Mouse (Mus musculus) neutrophil, adult 83 days (primary cell): ENCODE data around the gene Zfp952. TPM values are rescaled to one million over a fixed set of nuclear protein-coding genes. Genes with fewer than 3 reads are reported as not detected.

Experiments used
- total RNA-seq, 2 experiments: library from RNA; stranded (reverse); gene quantifications; one replicate each; pipeline ENCODE4 v1.2.4; 2023

Zfp952 gene
- 1 to 10 TPM; 4.0 to 4.1 TPM for total RNA-seq

DNA sequence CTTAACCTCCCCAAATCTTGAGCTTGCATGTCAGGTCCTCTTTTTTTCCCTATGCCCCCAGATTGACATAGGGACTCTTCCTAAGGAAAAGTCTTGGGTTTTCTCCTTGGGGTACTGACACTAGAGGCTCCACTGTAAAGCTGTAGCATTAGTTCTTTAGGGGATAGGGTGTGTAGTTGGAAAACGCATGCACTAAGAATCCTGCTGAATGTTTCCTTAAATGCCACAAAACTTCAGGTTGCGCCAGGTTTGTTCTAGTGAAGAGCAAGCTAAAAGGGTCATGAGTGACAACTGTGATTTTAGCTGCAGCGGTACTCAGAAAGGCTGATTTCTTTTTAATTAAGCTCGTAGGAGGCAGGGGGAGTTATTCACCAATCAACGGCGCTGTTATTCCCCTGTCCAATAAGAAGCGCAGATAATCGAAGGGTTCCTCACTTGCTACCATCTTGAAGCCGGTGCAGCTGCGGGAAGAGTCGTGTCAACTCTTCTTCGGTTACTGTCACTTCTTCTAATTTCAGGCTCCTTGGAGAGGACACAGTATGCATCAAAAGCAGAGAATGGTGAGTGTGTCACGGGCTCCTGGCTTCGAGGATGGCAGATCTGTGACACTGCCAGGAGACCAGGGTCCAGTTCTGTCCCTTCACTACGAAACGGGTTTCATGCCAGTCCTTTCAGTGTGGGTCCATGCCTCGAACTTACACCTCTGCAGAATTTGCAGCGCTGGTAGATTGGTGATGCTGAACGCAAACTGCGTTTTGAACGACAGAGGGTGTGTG lies at the start of gene Zfp952:
Gene Zfp952 (plus strand): TSS at position 431 of the 776 bp plus-strand sequence.

DNA sequence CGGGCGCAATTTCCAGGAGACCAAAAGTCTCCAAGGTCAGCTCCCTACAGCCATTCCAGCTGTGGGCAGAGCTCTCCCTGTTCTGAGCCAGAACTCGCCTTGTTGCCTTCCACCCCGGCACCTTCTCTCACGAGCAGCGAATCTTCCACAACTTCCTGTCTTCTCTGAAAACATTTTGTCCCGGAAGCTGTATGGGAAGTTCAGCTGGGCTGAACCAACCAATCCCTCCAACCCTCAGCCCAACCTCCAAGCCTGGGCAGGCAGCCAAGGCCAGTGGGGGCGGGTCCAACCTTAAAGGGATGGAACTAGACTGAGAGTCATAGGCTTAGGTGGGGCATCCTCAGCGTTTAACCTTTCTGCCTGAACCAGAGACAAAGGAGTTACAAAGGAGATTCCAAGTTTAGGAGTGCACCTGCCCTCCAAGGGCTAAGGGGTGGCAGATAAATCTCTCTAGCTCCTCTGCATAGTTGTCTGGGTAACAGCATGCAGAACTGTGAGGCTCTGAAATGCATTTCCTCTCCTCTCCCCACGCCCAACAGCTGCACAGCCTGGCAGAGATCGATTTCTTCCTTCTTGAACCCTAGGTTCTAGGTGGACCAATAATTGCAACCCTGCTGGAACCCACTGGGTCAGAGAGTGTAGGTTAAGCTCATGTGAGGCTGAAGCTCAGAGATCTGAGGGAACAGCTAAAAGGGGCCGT lies 45.6 kb upstream of the Zfp952 start, which contains the start of gene Cyp4f13:
Gene Cyp4f13 (minus strand): TSS at position 188 of the 700 bp plus-strand sequence.

DNA sequence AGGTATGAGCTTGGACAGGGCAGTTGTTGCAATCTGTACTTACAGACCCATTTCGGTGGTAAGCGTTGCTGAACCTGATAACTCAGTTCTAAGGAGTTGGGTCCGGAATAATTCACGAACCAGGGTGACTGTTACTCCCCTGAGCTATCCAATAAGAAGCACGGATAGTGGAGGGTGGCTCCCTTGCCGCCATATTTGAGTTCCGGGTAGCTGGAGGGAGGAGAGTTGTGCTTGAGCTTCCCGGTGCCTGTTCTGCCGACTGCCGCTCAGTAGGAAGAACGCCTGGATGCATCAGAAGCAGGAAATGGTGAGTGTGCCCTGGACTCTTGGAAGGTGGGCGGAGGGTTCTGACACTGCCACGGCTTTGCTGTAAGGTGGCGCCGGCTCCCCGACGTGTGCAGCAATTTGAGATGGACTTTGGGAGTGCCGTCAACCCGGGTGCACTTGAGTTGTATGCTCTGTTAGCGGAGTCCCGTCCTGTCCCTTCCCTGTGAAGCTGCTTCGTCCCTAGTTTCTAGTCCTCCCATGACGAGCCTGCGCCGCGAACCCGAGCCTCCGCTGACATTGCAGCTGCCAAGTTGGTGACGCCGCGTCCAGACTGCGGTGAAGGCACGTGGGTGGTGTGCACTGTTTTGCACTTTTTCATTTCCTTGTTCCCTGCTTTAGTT lies 27.2 kb upstream of the Zfp952 start, which contains the start of gene Zfp472:
Gene Zfp472 (plus strand): TSS at position 192 of the 668 bp plus-strand sequence.

DNA sequence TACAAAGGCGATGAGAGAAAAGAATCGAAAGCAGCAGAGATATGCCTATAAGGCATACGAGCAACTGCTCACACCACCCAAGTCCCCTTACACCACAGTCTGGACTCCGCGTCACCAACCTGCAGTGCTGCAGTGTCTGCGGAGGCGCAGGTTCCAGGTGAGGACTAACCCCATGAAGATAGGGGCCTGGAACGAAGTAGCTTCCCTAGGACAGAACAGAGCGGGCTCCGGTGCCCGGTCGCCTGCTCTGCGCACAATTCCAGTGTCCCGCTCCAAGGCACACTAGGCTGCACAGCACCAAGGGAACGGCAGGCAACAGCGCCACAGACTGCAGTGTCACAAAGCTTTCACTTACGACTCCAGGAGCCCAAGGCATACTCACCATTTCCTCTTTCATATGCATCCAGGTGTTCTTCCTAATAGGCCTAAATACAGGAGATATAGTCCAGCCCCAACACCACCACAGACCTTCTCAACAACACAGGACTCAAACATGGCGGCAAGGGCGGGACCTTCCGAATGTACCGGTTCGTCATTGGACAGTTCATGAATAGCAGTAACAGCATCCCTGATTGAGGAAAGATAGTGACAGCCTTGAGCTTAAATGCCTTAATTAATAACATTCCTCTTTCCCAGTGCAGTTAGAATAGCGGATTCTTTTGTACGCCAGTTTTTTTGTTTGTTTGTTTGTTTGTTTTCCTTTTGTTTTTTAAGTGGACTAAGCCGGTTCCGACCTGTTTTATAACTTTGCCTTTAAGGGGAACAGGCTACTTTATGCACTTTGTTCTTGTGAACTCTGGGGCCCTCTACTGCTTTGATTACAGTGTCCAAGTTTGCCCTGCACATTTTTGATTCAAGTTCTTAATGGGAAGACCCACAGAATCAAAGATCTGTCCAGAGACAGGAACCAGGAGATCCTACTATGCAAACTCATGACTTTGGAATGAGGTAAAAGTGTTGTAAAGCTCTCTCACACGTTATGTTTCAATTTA lies 40.3 kb downstream of the Zfp952 start, which contains the start of gene Zfp763:
Gene Zfp763 (minus strand): TSS at position 503 of the 992 bp plus-strand sequence.

Other genes with a start within 250 kb of the Zfp952 start
- gene Zfp871, start 204.8 kb upstream of the Zfp952 start, total RNA-seq, result 10 to 100 TPM; 49.8 to 50.2 TPM
- gene Zfp811, start 183.2 kb upstream of the Zfp952 start, total RNA-seq, result under 1 TPM in 1 of 2 experiments, not detected in 1; 0.33 TPM
- 1 to 10 TPM; 2.2 to 2.6 TPM for gene Zfp799, start 162.9 kb upstream of the Zfp952 start, total RNA-seq
- 1 to 10 TPM in 1 of 2 experiments, under 1 TPM in 1; 0.75 to 1.7 TPM for gene Zfp870, start 101.5 kb upstream of the Zfp952 start, total RNA-seq
- not detected for gene Cyp4f14, start 75.8 kb upstream of the Zfp952 start, total RNA-seq
- gene Cyp4f13, start 45.7 kb upstream of the Zfp952 start, total RNA-seq, result 10 to 100 TPM; 69.3 to 86.6 TPM
- gene Zfp472, start 27.3 kb upstream of the Zfp952 start, total RNA-seq, result 1 to 10 TPM; 5.0 to 7.1 TPM
- gene Zfp763, start 40.3 kb downstream of the Zfp952 start, total RNA-seq, result 1 to 10 TPM; 1.0 to 2.4 TPM
- gene 4921501E09Rik, start 74.9 kb downstream of the Zfp952 start, total RNA-seq, result not detected
- 1 to 10 TPM; 1.8 to 2.7 TPM for gene Zfp563, start 96.2 kb downstream of the Zfp952 start, total RNA-seq
- gene Morc2b, start 146.6 kb downstream of the Zfp952 start, total RNA-seq, result not detected
- not detected for gene Olfr55, start 175.3 kb downstream of the Zfp952 start, total RNA-seq
- gene Olfr239, start 198.2 kb downstream of the Zfp952 start, total RNA-seq, result not detected
- not detected for gene Olfr1564, start 228.6 kb downstream of the Zfp952 start, total RNA-seq